In the genomic region with DNA sequence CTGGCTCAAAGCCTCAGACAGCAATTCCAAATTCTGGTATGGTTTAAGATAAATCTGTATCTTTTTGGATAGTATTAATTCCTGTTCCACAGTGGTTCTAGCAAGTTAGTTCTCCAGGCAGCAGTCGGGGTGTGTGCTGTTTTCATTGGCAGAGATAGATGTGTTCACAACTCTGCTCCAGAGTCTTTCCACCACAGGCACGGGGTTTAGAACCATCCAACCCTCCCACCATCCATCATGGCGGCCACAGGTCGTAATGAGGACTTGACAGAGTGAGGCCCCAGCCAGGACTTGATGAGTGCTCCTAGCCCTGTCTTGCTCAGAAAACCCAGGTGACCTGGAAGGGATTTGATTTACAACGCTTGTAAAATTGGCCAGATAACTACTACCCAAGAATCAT, we compare ENCODE assay signal across 34 mouse cellular contexts.
"Had no signal": no experiment of that assay in that cellular context is flagged by ENCODE, and none has a peak within 500 bp of the region (broad histone marks: within the 10 kb centered on the region; RNA-seq: fewer than 3 reads in every experiment).

No protein-coding gene starts in this region.

- ATAC-seq: hindbrain, embryonic 16.5 days; hindbrain, postnatal 0 days; inflammation-experienced regulatory T-cells, adult 6 months; intestine, embryonic 15.5 days; intestine, embryonic 16.5 days; intestine, postnatal 0 days had no signal

- H3K9me3 ChIP-seq: heart, embryonic 10.5 days; heart, embryonic 12.5 days; heart, embryonic 13.5 days; heart, embryonic 15.5 days; hindbrain, embryonic 10.5 days; hindbrain, embryonic 12.5 days; hindbrain, embryonic 13.5 days; hindbrain, embryonic 15.5 days; intestine, embryonic 15.5 days; kidney, embryonic 15.5 days had no signal

- H3K4me3 ChIP-seq: heart, embryonic 10.5 days; heart, embryonic 12.5 days; heart, embryonic 13.5 days; heart, embryonic 15.5 days; hindbrain, embryonic 10.5 days; hindbrain, embryonic 12.5 days; hindbrain, embryonic 13.5 days; hindbrain, embryonic 15.5 days; intestine, embryonic 15.5 days; kidney, embryonic 15.5 days; layer of hippocampus, adult 2 months; left cerebral cortex, adult 2 months had no signal

- H3K36me3 ChIP-seq: heart, embryonic 15.5 days; hindbrain, embryonic 12.5 days; hindbrain, embryonic 15.5 days; intestine, embryonic 15.5 days had no signal

- H3K4me1 ChIP-seq: hindbrain, embryonic 10.5 days; hindbrain, embryonic 12.5 days; hindbrain, embryonic 15.5 days; intestine, embryonic 15.5 days had no signal

- H3K4me2 ChIP-seq: heart, embryonic 11.5 days; heart, embryonic 12.5 days; heart, embryonic 13.5 days; heart, embryonic 15.5 days; hindbrain, embryonic 12.5 days; hindbrain, embryonic 13.5 days; hindbrain, embryonic 14.5 days; hindbrain, embryonic 15.5 days; intestine, embryonic 15.5 days; kidney, embryonic 15.5 days had no signal

- DNase-seq: heart, postnatal 10 days; heart, postnatal 14 days; heart, postnatal 36 days; kidney, adult 11 months; kidney, adult 18-20 months; kidney, adult 2 months; kidney, adult 8-10 months; kidney, adult 9 months; kidney, postnatal 14 days; kidney, postnatal 25 days; kidney, postnatal 36 days; kidney, postnatal 4 days; layer of hippocampus, adult 9-11 months; layer of hippocampus, postnatal 36 days had no signal

- H3K27ac ChIP-seq: heart, embryonic 10.5 days; heart, embryonic 13.5 days; heart, embryonic 15.5 days; hindbrain, embryonic 10.5 days; hindbrain, embryonic 12.5 days; hindbrain, embryonic 13.5 days; hindbrain, embryonic 14.5 days; hindbrain, embryonic 15.5 days; hindbrain, postnatal 0 days; intestine, embryonic 15.5 days; kidney, embryonic 15.5 days; kidney, postnatal 0 days; layer of hippocampus, adult 2 months; left cerebral cortex, adult 2 months had no signal

- H3K9ac ChIP-seq: heart, embryonic 12.5 days; heart, embryonic 13.5 days; heart, embryonic 15.5 days; hindbrain, embryonic 12.5 days; hindbrain, embryonic 13.5 days; hindbrain, embryonic 14.5 days; hindbrain, embryonic 15.5 days; intestine, embryonic 15.5 days; kidney, embryonic 15.5 days had no signal

- H3K27me3 ChIP-seq: heart, embryonic 12.5 days; heart, embryonic 13.5 days; heart, embryonic 15.5 days; hindbrain, embryonic 12.5 days; hindbrain, embryonic 13.5 days; hindbrain, embryonic 15.5 days; intestine, embryonic 15.5 days; kidney, embryonic 15.5 days had no signal
